Mouse (Mus musculus) CH12.LX (cell line): ENCODE results near the gene Cap2.

Experiments
- BHLHE40 ChIP-seq: IDR thresholded peaks from 2 replicates; pipeline ENCODE4 v1.6.1; 2011; ENCODE audit warnings: mild to moderate bottlenecking, low read depth, low read length, improper control_type of control experiment
- CHD1 ChIP-seq: IDR thresholded peaks from 2 replicates; pipeline ENCODE4 v1.6.1; 2012; ENCODE audit warnings: low read depth, low read length, improper control_type of control experiment, inconsistent platforms
- CTCF ChIP-seq, 2 experiments: IDR thresholded peaks in 1 of 2; conservative IDR thresholded peaks in 1 of 2; 2 replicates each; pipeline ENCODE4 v1.5.1; 2011 to 2012; ENCODE audit warnings: low read depth in 2 of 2, low read length in 2 of 2, improper control_type of control experiment in 1 of 2, inconsistent platforms in 1 of 2, mild to moderate bottlenecking in 1 of 2, moderate library complexity in 1 of 2
- EP300 ChIP-seq: IDR thresholded peaks from 2 replicates; pipeline ENCODE4 v1.6.1; 2011; ENCODE audit warnings: low read length, improper control_type of control experiment
- HCFC1 ChIP-seq: IDR thresholded peaks from 2 replicates; pipeline ENCODE4 v1.6.1; 2012; ENCODE audit warnings: low read depth, mild to moderate bottlenecking, inconsistent platforms, low read length, improper control_type of control experiment
- JUND ChIP-seq: conservative IDR thresholded peaks from 2 replicates; pipeline ENCODE4 v1.6.1; 2011; ENCODE audit warnings: low read depth, low read length, improper control_type of control experiment
- MEF2A ChIP-seq: IDR thresholded peaks from 2 replicates; pipeline ENCODE4 v1.6.1; 2014; ENCODE audit warnings: low read depth, mild to moderate bottlenecking, inconsistent platforms, low read length, improper control_type of control experiment, borderline replicate concordance
- NELFE ChIP-seq: IDR thresholded peaks from 2 replicates; pipeline ENCODE4 v1.6.1; 2011; ENCODE audit warnings: low read depth, low read length, improper control_type of control experiment
- POLR2A ChIP-seq: IDR thresholded peaks from 2 replicates; pipeline ENCODE4 v1.6.1; 2011; ENCODE audit warnings: low read depth, mild to moderate bottlenecking, improper control_type of control experiment, low read length
- RAD21 ChIP-seq: IDR thresholded peaks from 2 replicates; pipeline ENCODE4 v1.6.1; 2011; ENCODE audit warnings: low read depth, mild to moderate bottlenecking, low read length, improper control_type of control experiment, moderate library complexity
- ZC3H11A ChIP-seq: IDR thresholded peaks from 2 replicates; pipeline ENCODE4 v1.6.1; 2012; ENCODE audit warnings: low read depth, mild to moderate bottlenecking, inconsistent platforms, low read length, improper control_type of control experiment
- ZMIZ1 ChIP-seq: IDR thresholded peaks from 2 replicates; pipeline ENCODE4 v1.6.1; 2012; ENCODE audit warnings: low read depth, mild to moderate bottlenecking, inconsistent platforms, low read length, improper control_type of control experiment
- ZNF384 ChIP-seq: IDR thresholded peaks from 2 replicates; pipeline ENCODE4 v1.6.1; 2012; ENCODE audit warnings: low read depth, low read length, improper control_type of control experiment, inconsistent platforms

DNA sequence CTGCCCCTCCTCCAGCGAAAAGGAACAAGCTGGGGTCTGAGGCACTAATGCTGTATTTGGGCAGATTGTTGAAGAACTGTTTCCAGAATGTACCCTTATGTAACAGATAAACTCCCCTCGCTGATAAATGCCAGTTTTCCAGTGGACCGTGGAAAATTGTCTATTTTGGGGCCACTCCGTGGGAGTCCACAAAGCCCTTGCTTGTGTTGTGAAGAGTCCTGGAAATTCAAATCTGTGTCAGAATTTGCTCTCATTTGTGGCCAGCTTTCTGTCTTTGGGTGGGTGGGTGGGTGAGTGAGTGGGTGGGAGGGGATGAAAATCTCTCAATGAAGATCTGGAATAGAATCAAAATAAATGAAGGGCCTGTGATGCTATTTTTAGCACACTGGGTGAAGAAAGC is 13.5 kb upstream of the Cap2 start:
- no peak for TF ChIP-seq EP300
- no peak for TF ChIP-seq CTCF (conservative IDR thresholded peaks at IDR 0.05 in 1 of 2, IDR thresholded peaks at IDR 0.05 in 1 of 2; ENCODE audit: low read depth in 2 of 2, low read length in 2 of 2)
- no peak for TF ChIP-seq RAD21
- no peak for TF ChIP-seq BHLHE40
- TF ChIP-seq NELFE = no peak
- no peak for TF ChIP-seq POLR2A
- TF ChIP-seq ZNF384 = no peak
- TF ChIP-seq CHD1 = no peak
- no peak for TF ChIP-seq MEF2A
- no peak for TF ChIP-seq ZMIZ1
- no peak for TF ChIP-seq JUND
- TF ChIP-seq HCFC1 = no peak
- TF ChIP-seq ZC3H11A = no peak
